Mouse (Mus musculus) megakaryocyte, adult 5-6 weeks (primary cell): ENCODE measurements around the gene Akap13. TPM values are rescaled to one million over a fixed set of nuclear protein-coding genes. Genes with fewer than 3 reads are reported as not detected.
A peak's percentile ranks its signal among the peaks of the same experiment; 100 is the strongest.
"Not testable (repeated sequence)": the region's sequence is repeated elsewhere in the genome, so short reads cannot be mapped to it uniquely, and the experiment has no call there.

Experiments used
- ATAC-seq: 2 replicates; pipeline ENCODE4 v1.8.0; 2016; ENCODE audit warnings: mild to moderate bottlenecking, inconsistent platforms; ENCODE audit not compliant: poor library complexity, severe bottlenecking
- total RNA-seq, 2 experiments: library from RNA; stranded (forward) in 1 of 2; stranded (reverse) in 1 of 2; fragments of 153-499, 151-499 nt in 1 of 2; fragments of 221-1000, 200-1000 nt in 1 of 2; gene quantifications; 2 replicates each; pipeline versions ENCODE4 v1.2.3 to v1.2.4; 2015 to 2017

Gene Akap13
- total RNA-seq, 2 experiments from 2014 or later, result 114 to 266 TPM

DNA sequence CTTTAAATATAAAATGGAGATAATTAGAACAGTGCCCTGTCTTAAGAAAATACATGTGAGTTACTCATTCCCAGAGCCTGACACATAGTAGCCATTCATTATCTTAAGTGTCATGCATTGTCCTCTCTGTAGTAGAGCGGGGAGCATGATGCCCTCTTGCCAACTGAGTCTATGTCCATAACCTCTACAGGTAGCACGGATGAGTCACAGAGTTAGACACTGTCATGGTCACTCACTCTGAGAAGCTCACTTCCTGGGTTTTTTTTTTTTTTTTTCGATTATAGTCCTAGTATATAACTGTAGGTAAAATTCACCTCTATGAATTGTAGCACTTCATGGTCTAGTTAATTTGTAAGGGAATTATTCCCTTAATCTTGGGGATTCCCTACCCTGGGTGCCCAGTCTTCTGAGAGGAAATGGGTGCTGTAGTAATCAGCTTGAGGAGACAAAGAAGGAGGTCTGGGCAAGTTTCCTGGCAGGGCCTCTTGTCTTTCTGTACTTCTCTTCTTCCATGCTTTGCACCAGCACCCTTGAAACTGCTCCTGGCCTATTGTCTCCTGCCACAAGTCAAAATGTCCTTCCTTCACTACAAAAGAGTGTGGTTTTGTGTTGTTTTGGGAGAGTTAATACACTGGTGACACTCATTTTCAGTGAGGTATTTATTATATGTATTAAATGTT is 247.8 kb downstream of the Akap13 start:
- ATAC-seq, result no peak

DNA sequence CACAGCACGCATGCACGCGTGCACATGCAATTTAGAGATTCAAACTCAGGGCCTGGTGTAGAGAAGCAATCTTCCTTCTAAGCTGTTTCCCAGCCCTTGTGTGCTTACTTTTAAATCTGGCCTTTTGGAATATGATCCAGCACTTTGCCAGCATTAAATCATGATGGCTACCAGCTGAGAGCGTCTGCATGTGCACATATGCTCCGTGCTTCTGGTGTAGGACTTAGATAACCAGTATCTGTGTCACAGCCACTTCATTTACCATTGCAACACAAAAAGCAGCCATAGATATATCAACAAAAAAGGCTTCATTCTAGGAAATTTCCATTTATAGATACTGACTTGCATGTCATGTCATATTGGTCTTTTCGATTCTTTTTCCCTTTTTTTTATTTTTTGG is 249.5 kb downstream of the Akap13 start:
- no peak for ATAC-seq

DNA sequence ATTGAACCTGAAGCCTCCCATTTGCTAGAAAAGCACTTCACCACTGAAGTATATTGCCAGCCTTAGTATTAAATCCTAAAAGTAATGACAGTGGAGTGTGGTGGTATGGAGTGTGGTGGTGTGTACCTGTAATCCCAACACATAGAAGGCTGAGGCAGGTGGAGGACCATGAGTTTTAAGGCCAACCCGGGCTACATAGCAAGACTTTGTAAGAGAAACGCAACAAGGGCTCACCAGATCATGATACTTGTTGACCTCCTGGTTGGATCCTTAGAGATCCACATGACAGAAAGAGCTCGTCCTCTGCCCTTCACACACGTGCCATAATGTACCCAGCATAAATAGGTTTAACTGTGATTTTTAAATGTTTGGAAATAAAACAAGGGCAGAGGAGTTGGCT is 254.6 kb downstream of the Akap13 start:
- ATAC-seq, result no peak

DNA sequence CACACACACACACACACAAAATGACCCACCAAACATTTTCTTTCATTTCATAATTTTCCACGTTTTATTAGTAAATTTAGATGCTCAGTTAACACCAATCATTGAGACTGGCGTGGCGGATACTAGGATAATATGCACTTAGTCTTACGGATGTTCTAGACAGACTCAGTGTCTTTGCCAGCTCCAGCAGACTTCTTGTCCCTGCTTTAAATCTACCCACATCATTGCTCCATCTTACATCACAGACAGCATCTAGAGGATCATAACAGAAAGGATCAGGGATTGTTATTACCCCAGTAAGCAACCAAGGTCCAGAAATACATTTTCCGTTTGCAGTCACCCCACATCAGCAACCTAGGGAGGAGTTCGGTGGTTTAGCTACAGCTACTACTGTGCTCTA is 255.6 kb downstream of the Akap13 start:
- no peak for ATAC-seq

DNA sequence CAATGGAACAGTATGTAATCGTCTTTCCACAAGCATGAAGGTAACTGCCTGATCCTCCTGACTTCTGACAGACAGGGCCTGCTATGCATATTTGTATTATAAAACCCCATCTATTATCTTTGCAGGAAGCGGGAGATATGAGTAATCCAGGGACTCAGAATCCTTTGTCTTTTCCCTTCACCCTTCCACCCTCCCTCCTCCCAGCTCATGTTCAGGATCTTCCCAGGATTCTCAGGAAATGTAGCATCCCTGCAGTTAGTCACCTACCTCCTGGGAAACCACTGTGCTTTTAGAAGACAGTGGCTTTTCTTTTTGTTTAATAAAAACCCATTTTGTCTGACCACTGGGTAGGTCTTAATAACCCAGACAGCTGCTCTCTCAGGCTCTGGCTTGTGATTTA is 256.1 kb downstream of the Akap13 start:
- ATAC-seq, result no peak

DNA sequence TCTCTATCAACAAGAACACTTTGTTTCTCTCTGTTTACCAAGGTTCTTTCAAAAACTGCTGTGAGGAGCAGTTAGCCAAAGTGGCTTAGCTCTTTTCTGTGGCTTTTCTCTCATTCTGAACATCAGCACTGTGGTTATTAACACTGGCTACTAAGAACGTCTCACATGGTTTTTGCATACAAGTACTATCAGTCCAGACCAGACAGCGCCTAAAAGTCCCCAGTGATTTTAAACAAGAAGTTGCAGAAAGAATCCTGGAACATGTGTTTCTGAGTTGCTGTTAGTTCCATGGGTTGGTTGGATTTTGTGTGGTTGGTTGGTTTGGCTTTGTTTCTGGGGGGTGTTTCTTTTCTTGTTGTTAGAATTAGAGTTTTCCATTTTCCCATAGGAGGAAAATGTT is 257.5 kb downstream of the Akap13 start:
- no peak for ATAC-seq

DNA sequence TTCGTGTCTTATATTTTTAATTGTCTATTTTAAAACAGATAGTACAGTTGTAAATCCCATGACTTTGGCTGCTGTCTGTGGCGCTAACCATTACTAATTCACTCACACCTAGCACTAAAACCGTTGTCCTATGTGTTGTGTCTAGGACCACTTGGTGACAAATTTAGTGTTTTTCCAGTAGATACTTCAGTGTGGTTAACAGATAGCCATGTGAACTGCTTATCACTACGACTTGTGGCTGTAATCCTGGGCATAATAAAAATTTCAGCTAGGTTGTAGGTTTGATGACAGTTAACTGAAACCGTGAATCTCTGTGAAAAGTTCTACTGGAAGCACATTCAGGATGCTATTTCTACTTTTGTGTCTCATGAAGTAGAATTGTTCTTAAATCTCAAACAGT is 258.6 kb downstream of the Akap13 start:
- ATAC-seq, result no peak

DNA sequence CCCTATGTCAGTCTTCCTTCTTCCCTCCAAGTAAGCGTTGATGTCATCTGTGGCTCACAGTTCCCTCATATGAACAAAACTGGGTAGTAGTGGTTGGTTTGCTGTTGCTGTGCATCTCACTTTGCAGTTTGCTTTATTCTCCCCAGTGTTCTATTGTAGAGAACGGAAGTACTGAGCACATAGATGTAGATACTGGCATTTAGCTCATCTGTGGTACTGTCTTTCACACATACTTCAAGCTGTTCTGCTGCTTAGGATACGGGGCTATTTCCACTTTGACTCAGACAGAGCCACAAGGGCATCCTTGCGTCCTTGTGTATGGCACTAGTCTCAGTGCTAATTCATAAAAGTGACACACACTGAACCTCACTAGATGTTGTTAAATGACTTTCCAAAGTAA is 259.7 kb downstream of the Akap13 start:
- ATAC-seq, result 0 out of 2 replicates have a peak, but pooled peaks have one; percentile 30

DNA sequence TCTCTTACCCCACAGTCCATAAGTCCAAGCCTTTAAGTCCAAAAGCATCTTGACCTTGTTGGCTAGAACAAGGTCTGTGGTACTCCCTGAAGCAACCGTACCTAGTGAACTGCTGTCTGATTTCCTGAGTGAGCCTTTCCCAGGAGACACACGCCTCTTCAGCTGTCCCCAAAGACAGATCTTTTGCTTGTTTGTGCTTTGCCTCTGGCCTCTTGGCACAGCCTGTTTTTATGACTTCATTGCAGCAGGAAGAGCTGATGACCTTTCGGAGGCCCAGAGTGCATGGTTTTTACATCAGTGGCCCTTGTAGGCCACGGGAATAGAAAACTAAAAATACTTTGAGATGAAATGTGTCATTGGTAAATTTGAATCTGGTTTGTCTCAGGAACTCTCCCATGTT is 260.6 kb downstream of the Akap13 start:
- no peak for ATAC-seq

DNA sequence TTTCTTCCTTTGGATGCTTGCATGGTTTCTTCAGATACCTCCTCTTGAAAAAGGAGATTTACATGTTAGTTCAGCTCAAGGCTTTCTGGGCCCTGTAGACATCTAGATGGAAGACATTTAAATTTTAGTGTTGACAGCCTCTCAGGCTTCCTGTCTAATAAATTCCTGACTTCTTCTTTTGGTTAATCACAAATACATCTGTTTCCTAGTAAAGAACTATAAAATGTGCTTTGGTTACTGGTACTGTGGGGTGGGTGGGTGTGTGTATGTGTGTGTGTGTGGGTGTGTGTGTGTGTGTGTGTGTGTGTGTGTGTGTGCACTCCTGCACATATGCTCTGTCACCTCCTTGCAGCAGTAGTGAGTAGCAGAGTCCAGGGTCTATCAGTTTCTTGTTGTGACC is 262.0 kb downstream of the Akap13 start:
- ATAC-seq, result no peak

DNA sequence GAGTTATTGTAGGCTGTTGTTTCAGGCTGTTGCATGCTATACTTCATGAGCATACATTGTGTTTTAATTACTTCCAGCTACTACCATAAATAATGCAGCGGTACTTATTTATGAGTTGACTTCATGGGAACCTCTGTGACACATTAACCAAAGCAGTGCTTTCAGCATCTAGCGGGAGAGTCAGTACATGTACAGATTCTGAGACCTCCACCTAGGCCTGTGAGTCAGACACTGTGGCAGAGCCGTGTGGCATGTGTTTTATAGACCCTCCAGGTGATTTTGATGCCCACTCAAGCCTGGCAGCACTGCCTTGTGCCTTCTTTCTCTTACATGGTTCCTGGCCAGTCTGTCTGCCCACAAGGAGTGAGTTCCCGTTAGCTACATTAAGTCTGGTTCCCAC is 266.0 kb downstream of the Akap13 start:
- no peak for ATAC-seq

DNA sequence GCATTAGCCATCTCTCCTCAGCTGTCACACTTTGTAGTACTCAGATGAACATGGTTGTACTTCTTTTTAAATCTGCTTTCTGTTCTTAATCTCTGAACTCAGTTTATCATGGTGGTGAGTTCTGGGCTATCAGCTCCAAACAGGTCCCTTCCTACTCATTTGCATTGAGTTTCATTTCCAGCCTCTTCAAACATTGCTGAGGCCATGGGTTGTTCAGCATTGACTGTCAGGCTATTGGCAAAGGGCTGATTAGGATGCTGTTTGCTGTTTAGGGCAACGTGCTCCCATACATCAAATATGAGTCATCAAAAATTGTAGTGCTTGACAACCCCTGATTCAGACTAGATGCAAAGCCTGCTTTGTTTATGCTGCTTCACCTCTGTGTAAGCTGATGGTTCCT is 268.7 kb downstream of the Akap13 start:
- ATAC-seq, result no peak

DNA sequence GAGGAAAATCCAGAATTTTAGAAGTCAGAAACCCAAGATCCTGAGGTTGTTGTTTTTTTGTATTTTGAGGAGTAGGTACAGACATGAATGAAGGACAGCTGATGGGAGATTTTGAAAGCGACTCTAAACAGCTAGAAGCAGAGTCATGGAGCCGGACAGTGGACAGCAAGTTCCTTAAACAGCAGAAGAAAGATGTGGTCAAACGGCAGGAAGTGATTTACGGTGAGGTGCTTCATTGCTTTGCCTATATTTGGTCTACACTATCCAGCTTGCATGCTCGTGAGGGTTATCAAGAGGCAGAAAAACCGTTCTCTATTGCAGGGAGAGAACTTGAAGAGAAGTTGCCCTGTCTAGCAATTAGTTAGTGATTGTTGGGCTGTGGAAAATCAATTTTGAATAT is 270.6 kb downstream of the Akap13 start:
- peak; percentile 61 for ATAC-seq

DNA sequence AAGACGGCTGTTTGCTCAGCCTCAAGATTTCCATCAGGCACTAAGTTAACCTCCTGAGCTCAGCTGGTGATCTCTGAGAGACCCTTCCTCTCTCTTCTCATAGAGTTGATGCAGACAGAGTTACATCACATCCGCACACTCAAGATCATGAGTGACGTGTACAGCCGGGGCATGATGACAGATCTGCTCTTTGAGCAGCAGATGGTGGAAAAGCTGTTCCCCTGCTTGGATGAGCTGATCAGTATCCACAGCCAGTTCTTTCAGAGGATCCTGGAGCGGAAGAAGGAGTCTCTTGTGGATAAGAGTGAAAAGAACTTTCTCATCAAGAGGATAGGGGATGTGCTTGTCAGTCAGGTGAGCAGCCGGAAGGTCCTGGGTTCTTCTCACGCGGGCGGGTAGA is 271.5 kb downstream of the Akap13 start:
- no peak for ATAC-seq

DNA sequence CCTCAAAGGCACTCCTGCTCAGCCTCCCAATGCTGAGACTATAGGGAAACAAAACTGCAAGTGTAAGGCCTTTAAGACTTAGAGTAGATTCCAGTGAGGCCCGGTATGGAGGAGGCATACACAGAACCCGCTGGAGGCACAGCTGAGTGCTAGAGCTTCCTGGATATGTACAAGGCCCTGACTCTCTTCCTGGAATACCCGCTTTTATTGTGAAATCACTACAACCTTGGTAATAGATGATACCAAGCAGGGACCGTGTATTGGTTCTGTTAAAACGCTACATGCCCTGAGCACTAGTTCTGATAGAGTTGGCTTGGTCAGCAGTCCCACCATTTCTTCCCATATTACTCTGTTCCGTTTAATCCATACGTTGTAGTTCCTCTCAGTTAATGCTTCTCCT is 274.3 kb downstream of the Akap13 start:
- no peak for ATAC-seq

DNA sequence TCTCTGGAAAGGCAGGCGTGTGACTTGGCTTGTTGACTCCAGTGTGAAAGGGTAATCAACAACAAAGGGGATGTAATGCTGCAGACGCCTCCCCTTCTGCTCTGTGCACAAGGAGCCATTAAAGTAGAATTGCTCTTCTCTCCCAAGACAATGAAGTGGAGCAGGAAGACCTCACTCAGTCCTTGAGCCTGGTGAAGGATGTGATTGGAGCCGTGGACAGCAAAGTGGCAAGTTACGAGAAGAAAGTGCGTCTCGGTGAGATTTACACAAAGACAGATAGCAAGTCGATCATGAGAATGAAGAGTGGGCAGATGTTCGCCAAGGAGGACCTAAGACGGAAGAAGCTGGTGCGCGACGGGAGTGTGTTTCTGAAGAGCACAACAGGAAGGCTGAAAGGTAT is 274.9 kb downstream of the Akap13 start:
- ATAC-seq, result no peak

DNA sequence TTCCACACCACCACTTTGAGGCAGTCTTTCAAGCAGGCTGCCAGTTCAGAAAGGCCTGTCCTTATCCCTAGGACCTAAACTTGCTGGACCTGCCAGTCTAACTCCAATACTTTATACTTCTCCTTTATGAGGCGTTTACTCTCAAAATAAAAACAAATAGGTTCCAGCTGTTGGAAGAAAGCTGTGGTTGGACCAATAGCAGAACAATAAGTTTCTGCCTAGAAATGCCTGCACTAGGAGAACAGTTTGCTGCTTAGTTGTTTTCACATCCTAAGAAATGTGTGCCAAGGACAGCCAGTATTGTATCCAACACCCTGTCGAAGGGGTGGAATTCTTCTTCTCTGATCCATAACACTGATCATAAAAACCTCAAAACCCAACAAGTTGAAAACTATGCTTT is 276.6 kb downstream of the Akap13 start:
- no peak for ATAC-seq

DNA sequence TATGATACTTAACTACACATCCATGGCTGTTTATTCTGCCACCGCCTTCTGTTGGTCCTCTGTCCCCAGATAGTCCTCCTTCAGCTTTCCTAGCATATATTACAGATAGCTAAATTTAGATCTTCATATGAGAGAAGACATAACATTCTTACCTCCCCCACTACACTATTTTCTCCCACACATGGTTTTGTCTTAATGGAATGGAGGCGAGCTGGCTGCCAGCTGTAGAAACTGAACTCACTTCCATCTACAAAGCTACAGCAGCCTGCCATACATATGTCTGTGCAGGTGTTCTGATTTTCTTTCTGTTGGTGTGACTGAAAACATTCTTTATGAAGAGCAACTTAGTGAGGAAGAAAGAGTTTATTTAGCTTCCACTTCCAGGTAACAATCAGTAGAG is 277.8 kb downstream of the Akap13 start:
- ATAC-seq, result no peak

DNA sequence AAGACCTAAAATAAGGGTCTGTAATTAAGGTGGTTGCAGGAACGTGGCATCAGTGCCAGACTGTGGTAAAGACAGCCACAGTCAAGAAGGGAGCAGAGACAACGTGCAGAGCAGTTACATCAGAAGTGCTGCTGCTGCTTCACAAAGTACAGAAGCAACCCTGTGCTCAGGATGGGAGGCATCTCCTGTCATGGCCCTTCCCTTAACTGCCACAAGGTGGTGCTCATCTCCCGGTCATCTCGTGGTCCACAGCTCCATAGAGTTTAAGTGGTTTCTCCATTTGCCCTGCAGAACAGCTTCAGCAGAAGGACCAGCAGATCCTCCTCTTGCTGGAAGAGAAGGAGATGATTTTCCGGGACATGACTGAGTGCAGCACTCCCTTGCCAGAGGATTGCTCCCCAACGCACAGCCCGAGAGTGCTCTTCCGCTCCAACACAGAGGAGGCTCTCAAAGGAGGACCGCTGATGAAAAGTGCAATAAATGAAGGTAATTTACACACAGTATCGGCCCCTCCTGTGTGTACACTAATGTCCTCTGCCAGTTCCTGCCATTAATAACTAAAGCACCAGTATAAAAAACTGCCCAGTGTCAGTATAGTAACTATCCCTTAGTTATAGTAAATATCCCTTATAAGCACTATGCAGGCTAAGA is 283.9 kb downstream of the Akap13 start:
- ATAC-seq, result peak; percentile 91

DNA sequence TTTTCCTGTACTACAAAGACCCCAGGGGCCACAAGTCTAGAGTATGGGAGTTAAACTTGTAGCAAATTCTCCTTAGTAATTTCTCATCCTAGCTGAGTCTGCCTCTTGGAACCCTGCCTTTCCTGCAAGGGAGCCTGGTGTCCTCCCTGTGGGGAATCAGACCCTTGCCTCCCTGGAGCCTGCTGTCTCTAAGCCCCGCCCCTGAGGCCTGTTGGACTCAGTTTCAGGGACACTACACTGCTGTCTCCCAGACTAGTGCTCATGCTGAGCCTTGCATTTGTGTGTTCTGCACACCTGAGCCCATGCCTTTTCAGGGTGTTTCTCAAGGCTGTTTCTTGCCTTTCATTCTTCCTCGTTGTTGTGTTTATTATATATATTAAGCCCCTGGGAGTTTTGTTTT is 289.2 kb downstream of the Akap13 start:
- ATAC-seq, result no peak

DNA sequence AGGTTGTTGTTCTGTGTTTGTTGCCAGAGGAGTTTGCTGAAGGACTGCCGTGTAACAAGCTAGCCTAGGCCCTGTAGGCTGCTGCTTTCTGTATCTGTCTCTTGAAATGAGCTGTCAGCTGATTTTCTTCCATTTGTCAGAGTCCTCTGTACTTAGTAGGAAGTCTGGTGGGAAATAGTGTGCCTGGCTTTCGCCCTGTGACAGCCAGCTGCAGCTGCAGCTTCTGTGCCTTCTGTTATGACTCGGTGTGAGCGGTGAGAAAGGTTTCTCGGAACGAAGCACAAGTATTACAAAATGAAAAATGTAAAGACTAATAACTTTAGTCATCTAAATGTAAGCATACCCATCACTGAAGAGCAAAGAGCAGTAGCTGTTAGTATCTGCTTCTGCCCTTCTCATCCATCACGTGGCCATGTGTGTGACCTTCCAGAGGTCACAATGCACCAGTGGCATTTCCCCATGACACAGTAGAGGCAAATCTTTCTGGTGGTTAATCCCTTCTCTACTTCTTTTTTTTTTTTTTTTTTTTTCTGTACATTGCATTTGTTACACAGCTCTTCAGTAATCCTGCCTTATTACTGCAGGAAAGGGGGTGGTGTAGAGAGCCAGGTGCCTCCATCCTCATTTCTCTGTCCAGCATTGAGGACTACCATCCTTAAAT is 289.8 kb downstream of the Akap13 start:
- ATAC-seq, result no peak

DNA sequence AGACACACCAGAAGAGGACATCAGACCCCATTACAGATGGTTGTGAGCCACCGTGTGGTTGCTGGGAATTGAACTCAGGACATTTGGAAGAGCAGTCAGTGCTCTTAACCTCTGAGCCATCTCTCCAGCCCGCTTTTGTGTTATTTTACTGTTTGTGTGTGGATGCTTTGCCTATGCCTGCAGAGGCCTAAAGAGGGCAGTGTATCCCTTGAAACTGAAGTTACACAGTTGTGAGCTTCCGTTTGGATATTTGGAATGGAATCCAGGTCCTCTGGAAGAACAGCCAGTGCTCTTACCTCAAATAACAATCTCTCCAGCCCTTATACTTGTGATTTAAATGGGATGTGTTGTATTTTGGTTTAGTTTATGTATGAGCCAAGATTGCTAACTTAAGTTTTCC is 290.6 kb downstream of the Akap13 start:
- ATAC-seq, result not testable (repeated sequence)
